Mouse (Mus musculus): ENCODE results near the gene Duox1.
A peak's percentile ranks its signal among the peaks of the same experiment; 100 is the strongest.
"Not testable (repeated sequence)": the region's sequence is repeated elsewhere in the genome, so short reads cannot be mapped to it uniquely, and the experiment has no call there.

Duox1 gene

GRCm38 (mm10) chr2:122312722-122313417 lies 2.6 kb upstream of the Duox1 start:
- DNase-seq: peak; percentile 50

DNA sequence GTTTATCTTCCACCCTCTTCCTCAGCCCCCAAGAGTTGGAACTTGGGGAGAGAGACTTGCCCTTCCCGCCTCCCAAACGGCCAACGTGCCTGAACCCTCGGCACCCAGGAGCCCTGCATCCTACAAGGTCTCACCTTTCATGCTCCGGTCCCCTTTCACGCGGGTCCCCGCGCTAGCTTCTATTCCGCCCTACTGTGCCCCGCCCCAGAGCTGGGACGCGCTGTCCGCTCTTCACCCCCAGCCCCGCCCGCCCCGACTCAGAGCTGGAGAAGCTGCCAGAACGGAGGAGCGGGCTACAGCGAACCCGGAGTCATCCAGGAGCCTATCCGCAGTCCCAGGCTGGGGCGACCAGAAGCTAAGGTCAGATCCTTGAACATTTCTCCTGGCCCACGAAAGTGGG lies 1.9 kb upstream of the Duox1 start, which contains the start of gene Duoxa1:
Gene Duoxa1 (minus strand): TSS at position 195 of the 400 bp plus-strand sequence.
- no peak for DNase-seq

DNA sequence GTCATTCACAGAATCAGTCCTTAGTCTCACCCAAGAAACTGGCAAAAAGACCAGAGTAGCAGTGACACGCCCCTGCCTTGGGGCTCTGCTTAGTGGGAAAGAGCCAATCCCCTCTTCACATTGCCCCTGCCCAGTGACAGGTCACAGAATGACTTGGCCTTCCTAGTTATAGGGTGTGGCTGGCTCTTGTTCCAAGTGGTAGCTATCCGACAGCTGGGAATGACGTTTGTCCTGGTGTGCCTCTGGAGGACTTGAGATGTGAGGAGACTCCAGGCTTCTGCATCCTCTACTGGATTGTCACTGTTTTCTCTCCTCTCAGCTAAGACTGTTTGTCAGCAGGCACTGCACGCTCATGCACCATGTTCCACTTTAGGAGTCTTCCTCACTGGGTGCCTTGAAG lies 1.9 kb downstream of the Duox1 start:
- no peak for DNase-seq

- no peak for DNase-seq
Measured at GRCm38 (mm10) chr2:122323960-122324359, 8.5 kb downstream of the Duox1 start.

- no peak for DNase-seq
Measured at GRCm38 (mm10) chr2:122324586-122324985, 9.1 kb downstream of the Duox1 start.

GRCm38 (mm10) chr2:122325361-122325760 lies 9.9 kb downstream of the Duox1 start:
- DNase-seq: no peak

- DNase-seq: no peak
Measured at GRCm38 (mm10) chr2:122327986-122328385, 12.5 kb downstream of the Duox1 start.

- DNase-seq: not testable (repeated sequence)
Measured at GRCm38 (mm10) chr2:122330317-122330716, 14.8 kb downstream of the Duox1 start.

GRCm38 (mm10) chr2:122332222-122332621 lies 16.8 kb downstream of the Duox1 start:
- DNase-seq: no peak

GRCm38 (mm10) chr2:122334170-122334569 lies 18.7 kb downstream of the Duox1 start:
- DNase-seq: no peak

- DNase-seq: no peak
Measured at GRCm38 (mm10) chr2:122337291-122337690, 21.8 kb downstream of the Duox1 start.

DNA sequence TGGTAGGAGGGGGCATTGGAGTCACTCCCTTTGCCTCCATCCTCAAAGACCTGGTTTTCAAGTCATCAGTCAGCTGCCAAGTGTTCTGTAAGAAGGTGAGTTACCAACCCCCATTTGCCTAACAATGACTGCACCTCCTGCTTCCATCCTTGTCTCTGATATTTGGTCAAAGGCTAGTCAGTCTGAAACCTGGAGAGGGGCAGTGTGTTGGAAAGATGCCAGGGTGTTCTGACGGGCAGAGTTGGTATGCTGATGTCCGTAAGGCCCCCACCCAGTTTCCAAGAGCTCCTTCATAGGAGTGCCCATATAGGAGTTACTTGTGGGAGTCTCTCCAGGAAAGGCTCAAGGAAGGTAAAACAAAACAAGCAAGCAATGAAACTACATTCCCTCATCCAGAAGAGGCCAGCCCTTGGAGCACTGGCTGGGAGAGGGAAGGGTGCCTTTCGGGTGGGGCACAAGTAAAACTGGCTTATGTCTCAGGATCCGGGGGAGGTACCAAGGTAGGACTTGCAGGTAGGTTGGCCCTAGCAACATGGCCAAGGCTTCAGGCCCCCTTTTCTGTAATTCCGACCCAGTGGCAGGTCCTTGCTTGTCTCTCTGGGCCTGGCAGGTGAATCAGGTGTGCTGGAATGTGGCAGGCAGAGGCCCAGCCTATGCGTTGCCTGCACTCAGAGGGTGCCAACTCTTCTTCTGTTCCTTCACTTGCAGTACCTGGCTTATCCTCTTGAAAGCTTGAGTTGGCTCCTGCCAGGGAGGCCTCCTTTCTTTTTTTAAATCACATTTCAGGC lies 29.8 kb downstream of the Duox1 start:
- DNase-seq: no peak

- DNase-seq: not testable (repeated sequence)
Measured at GRCm38 (mm10) chr2:122346164-122346563, 30.7 kb downstream of the Duox1 start.

- DNase-seq: no peak
Measured at GRCm38 (mm10) chr2:122347257-122347656, 31.8 kb downstream of the Duox1 start.

DNA sequence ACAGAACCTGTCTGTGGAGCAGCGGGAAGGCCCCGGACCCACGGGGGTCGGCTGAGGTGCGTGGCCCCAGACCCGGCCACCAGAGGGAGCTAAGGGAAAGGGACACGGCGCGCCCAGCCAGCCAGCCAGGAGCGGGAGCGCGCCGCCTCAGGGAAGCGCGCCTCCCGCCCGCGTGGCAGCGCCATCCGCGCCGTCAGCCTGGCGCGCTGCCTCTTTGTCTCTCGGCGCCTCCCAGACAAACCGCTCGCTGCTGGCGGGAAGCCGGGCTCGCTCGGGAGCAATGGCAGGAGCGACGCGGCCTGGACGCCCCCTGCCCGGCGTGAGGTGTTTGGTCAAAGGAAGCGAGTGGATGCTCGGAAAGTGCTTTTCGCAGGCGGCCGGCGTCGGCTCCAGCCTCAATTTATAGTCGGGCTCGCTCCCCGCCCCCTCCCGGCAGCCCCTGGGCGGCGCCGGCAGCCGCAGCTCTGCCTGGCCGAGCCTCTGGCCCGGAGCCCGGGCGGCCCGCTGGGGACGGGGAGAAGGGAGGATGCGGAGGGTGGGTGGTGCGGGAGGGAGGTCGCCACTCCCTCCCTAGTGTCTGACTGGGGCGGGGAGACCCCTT lies 33.2 kb downstream of the Duox1 start:
- DNase-seq: peak; percentile 93

- DNase-seq: no peak
Measured at GRCm38 (mm10) chr2:122349136-122349785, 33.8 kb downstream of the Duox1 start.

GRCm38 (mm10) chr2:122351156-122351930 lies 35.9 kb downstream of the Duox1 start:
- no peak for DNase-seq

DNA sequence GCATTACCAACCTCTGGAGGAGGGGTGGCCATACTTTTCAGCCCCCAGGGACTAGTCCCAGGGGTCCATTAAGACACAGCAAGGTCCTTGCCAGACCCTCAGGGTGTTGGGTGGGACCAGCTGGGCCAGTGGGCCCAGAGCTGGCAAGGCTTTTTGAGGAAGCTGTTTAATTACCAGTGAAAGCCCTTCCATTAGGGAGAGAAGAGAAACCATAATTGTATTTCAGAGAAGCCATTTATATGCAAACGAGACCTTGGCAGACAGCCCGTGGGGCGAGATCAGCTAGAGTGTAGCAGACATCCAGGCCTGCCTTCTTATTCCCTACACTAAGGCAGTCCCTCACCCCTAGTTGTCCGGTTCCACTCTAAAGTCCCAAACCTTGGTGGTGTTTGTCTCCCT lies 36.5 kb downstream of the Duox1 start:
- peak; percentile 45 for DNase-seq

DNA sequence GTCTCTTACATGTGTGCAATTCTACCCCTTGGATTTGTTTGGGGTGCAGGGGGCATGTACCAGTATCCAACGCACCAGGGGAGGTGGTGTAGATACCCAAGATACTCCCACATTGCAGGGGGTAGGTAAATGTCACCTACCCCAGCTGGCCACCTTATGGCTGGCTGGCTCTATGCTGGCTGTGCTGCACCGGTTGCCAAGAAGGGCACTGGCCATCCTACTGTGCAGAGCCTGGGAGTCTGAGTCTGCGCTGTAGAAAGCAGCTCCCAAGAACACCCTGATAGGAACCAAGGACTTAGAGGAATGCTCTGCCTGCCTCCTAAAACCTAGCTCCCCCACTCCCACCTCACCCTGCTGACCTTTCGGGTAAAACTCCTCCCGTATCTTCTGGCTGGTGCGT lies 37.5 kb downstream of the Duox1 start:
- DNase-seq: peak; percentile 65

DNA sequence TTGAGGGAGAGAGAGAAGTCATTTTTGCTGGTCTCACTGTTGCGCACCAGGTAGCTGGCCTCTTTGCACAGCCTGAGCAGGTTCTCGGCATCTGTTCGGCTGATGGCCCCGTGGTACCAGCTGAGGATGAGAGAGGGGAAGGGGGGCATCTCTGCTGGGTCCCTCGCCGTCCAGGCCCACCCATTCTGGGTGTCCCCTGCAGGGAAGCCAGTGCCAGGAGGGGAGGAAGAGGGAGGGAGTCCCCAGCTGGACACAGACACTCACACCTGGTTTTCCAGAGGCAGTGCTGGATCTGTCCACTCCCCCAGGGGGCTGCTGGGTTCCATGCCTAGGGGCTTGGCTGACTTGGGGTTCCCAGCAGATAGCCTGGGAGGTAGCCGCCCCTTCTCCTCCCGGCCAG lies 38.3 kb downstream of the Duox1 start:
- peak; percentile 40 for DNase-seq

GRCm38 (mm10) chr2:122354191-122354929 lies 38.9 kb downstream of the Duox1 start:
- DNase-seq: peak; percentile 78

GRCm38 (mm10) chr2:122355389-122355788 lies 39.9 kb downstream of the Duox1 start:
- no peak for DNase-seq
